Mouse (Mus musculus) small intestine, adult 2 months (tissue): ENCODE measurements at regions not wholly inside any gene's neighbourhood (a gene's known extent, or its start where the extent isn't known, plus 50 kb on each side); places are given as distances from the start of the nearest gene placed in this dataset.

ENCODE experiments used
- CTCF ChIP-seq: fragments of 200-500 bp; IDR thresholded peaks from 2 replicates; pipeline ENCODE4 v1.5.1; 2012; ENCODE audit warnings: low read depth, mild to moderate bottlenecking, control low read depth, inconsistent platforms, low read length, moderate library complexity, mixed read lengths; ENCODE audit not compliant: insufficient replicate concordance, insufficient read length; ENCODE audit errors: extremely low read depth
- POLR2A ChIP-seq: fragments of 200-500 bp; IDR thresholded peaks from 2 replicates; pipeline ENCODE4 v1.6.1; 2012; ENCODE audit warnings: low read depth, mild to moderate bottlenecking, control low read depth, inconsistent platforms, low read length, moderate library complexity

- TF ChIP-seq CTCF (no peak), POLR2A (no peak)
These were observed 487.4 kb upstream of the Vrk2 start for GRCm38 (mm10) chr11:27081188-27081587.
